Mouse (Mus musculus) liver, embryonic 14.5 days (tissue): ENCODE measurements around the gene Il1b. TPM values are rescaled to one million over a fixed set of nuclear protein-coding genes. Genes with fewer than 3 reads are reported as not detected.

Experiments used
- ATAC-seq: fragments of 200-750 bp; cut with Nextera tagmentation; 2 replicates; pipeline ENCODE4 v1.8.0; 2017; ENCODE audit warnings: moderate number of reproducible peaks, mild to moderate bottlenecking, moderate library complexity; ENCODE audit not compliant: insufficient read depth
- DNase-seq, 3 experiments: peaks; one replicate each; pipeline ENCODE4 v3.0.0-alpha.2; 2012 to 2013; ENCODE audit warnings: low read depth in 3 of 3, low spot score in 3 of 3
- H3K27ac ChIP-seq: fragments of 300-500 bp; sonication (generic); 2 replicates; pipeline ENCODE4 v1.5.1; 2014; ENCODE audit warnings: moderate library complexity, mild to moderate bottlenecking, control low read depth, inconsistent platforms
- H3K27me3 ChIP-seq: fragments of 300-500 bp; sonication (generic); 2 replicates; pipeline ENCODE4 v1.6.1; 2014; ENCODE audit warnings: mild to moderate bottlenecking, low read length, moderate library complexity; ENCODE audit not compliant: control insufficient read depth, insufficient read depth
- H3K36me3 ChIP-seq: fragments of 300-500 bp; sonication (generic); replicated peaks from 2 replicates; pipeline ENCODE4 v1.6.1; 2014; ENCODE audit warnings: low read depth; ENCODE audit not compliant: control insufficient read depth, insufficient read depth
- H3K4me1 ChIP-seq, 2 experiments: fragments of 200-500 bp in 1 of 2; fragments of 300-500 bp in 1 of 2; sonication (generic) in 1 of 2; replicated peaks; 2 replicates each; pipeline ENCODE4 v1.6.1; 2012 to 2014; ENCODE audit warnings: antibody characterized with exemption in 1 of 2, inconsistent platforms in 1 of 2, low read length in 1 of 2; ENCODE audit not compliant: control insufficient read depth in 2 of 2, insufficient read depth in 2 of 2
- H3K4me2 ChIP-seq: fragments of 300-500 bp; sonication (generic); 2 replicates; pipeline ENCODE4 v1.6.1; 2014; ENCODE audit warnings: low read depth, mild to moderate bottlenecking, control low read depth, moderate library complexity
- H3K4me3 ChIP-seq, 2 experiments: fragments of 200-500 bp in 1 of 2; fragments of 300-500 bp in 1 of 2; sonication (generic) in 1 of 2; 2 replicates each; pipeline ENCODE4 v1.5.1; 2012 to 2014; ENCODE audit warnings: low read depth in 2 of 2, low read length in 2 of 2, mild to moderate bottlenecking in 2 of 2, control low read depth in 1 of 2, inconsistent platforms in 1 of 2, moderate library complexity in 1 of 2; ENCODE audit not compliant: insufficient read depth in 1 of 2
- H3K9ac ChIP-seq: fragments of 300-500 bp; sonication (generic); replicated peaks from 2 replicates; pipeline ENCODE4 v1.6.1; 2014; ENCODE audit warnings: mild to moderate bottlenecking, control low read depth, moderate library complexity
- H3K9me3 ChIP-seq: fragments of 300-500 bp; sonication (generic); 2 replicates; pipeline ENCODE4 v1.6.1; 2016; ENCODE audit warnings: low read length, mixed read lengths; ENCODE audit not compliant: control insufficient read depth
- CTCF ChIP-seq: IDR thresholded peaks from 2 replicates; pipeline ENCODE4 v1.5.1; 2016; ENCODE audit warnings: antibody characterized with exemption, low read depth, control low read depth
- EP300 ChIP-seq: IDR thresholded peaks from 2 replicates; pipeline ENCODE4 v1.6.1; 2016; ENCODE audit warnings: antibody characterized with exemption, low read depth
- WGBS: fragments of 180-500 bp; shearing (Covaris S2); extraction: QIAGEN DNeasy Blood & Tissue Kit; methylation state at CpG from one replicate; pipeline ENCODE4 v1.1.7; 2014; ENCODE audit not compliant: insufficient replicate concordance; 5-methylcytosine and 5-hydroxymethylcytosine counted together
- polyA plus RNA-seq, 2 experiments: library from polyadenylated mRNA; depleted of rRNA in 1 of 2; stranded (reverse) in 1 of 2; unstranded in 1 of 2; fragments of >200 nt; fragmentation: Nextera tagmentation in 1 of 2; extraction: Ambion mirVana in 1 of 2; gene quantifications; 2 replicates each; pipeline versions ENCODE4 v1.2.1 to v1.2.3; 2012 to 2014

Il1b gene
- polyA plus RNA-seq, 2 experiments: 0.18 to 0.19 TPM

GRCm38 (mm10) chr2:129367246-129367645 is 3.7 kb downstream of the Il1b start:
- ATAC-seq (no peak), DNase-seq (no peak)
- Histone ChIP-seq H3K9me3 (no peaks in the 10 kb centered on the region), H3K4me3 (no peak overlapping the region), H3K36me3 (no peaks in the 10 kb centered on the region), H3K27me3 (no peaks in the 10 kb centered on the region), H3K4me1 (peaks cover 0 to 15% of the 10 kb centered on the region in 2 experiments; a peak in 3 of 4 replicates), H3K4me2 (no peak overlapping the region), H3K27ac (no peak overlapping the region), H3K9ac (no peak overlapping the region)
- WGBS: 40% methylated on average over 5 of the region's 5 CpGs
- TF ChIP-seq CTCF (no peak), EP300 (no peak)

- Histone ChIP-seq H3K36me3 (no peaks in the 10 kb centered on the region), H3K27ac (no peak overlapping the region), H3K9me3 (no peaks in the 10 kb centered on the region), H3K27me3 (no peaks in the 10 kb centered on the region), H3K4me2 (no peak overlapping the region), H3K9ac (no peak overlapping the region), H3K4me3 (no peak overlapping the region), H3K4me1 (no peaks in the 10 kb centered on the region)
- ATAC-seq (no peak), DNase-seq (no peak)
- TF ChIP-seq EP300 (no peak), CTCF (no peak)
- 47% methylated on average over 3 of the region's 3 CpGs for WGBS
Observed at GRCm38 (mm10) chr2:129360975-129361560, 9.9 kb downstream of the Il1b start.

- ATAC-seq (no peak), DNase-seq (no peak)
- Histone ChIP-seq H3K4me2 (no peak overlapping the region), H3K36me3 (no peaks in the 10 kb centered on the region), H3K27ac (no peak overlapping the region), H3K4me3 (no peak overlapping the region), H3K9me3 (no peaks in the 10 kb centered on the region), H3K27me3 (no peaks in the 10 kb centered on the region), H3K9ac (no peak overlapping the region), H3K4me1 (no peaks in the 10 kb centered on the region)
- TF ChIP-seq CTCF: no peak
- TF ChIP-seq EP300: no peak
- WGBS: 44% methylated on average over 10 of the region's 10 CpGs
Observed at GRCm38 (mm10) chr2:129360197-129360596, 10.7 kb downstream of the Il1b start.

- H3K9ac ChIP-seq: no peak overlapping the region
- DNase-seq (no peak), ATAC-seq (no peak)
- H3K9me3 ChIP-seq: no peaks in the 10 kb centered on the region
- no peak overlapping the region for H3K4me3 ChIP-seq
- H3K36me3 ChIP-seq: no peaks in the 10 kb centered on the region
- peaks cover 0 to 2% of the 10 kb centered on the region in 2 experiments; a peak in 2 of 4 replicates for H3K4me1 ChIP-seq
- H3K27ac ChIP-seq: no peak overlapping the region
- H3K27me3 ChIP-seq: no peaks in the 10 kb centered on the region
- H3K4me2 ChIP-seq: no peak overlapping the region
- TF ChIP-seq CTCF (no peak), EP300 (no peak)
- WGBS: 38% methylated on average over 6 of the region's 6 CpGs
Observed at GRCm38 (mm10) chr2:129338138-129338621, 32.8 kb downstream of the Il1b start.

- TF ChIP-seq CTCF: no peak
- TF ChIP-seq EP300: no peak
- no peak overlapping the region for H3K4me3 ChIP-seq
- 51% methylated on average over 4 of the region's 4 CpGs for WGBS
- no peak overlapping the region for H3K4me2 ChIP-seq
- ATAC-seq (no peak), DNase-seq (no peak)
- H3K4me1 ChIP-seq: peaks cover 0 to 8% of the 10 kb centered on the region in 2 experiments; a peak in 2 of 4 replicates
- no peaks in the 10 kb centered on the region for H3K36me3 ChIP-seq
- H3K9ac ChIP-seq: no peak overlapping the region
- H3K9me3 ChIP-seq: no peaks in the 10 kb centered on the region
- H3K27me3 ChIP-seq: no peaks in the 10 kb centered on the region
- no peak overlapping the region for H3K27ac ChIP-seq
Observed at GRCm38 (mm10) chr2:129333471-129333870, 37.5 kb downstream of the Il1b start.
